Mouse (Mus musculus): ENCODE results near the gene Mapkap1.
"Not testable (repeated sequence)": the region's sequence is repeated elsewhere in the genome, so short reads cannot be mapped to it uniquely, and the experiment has no call there.

Gene Mapkap1

GRCm38 (mm10) chr2:34436321-34436720 is 29.8 kb downstream of the Mapkap1 start:
- no peak for DNase-seq

- no peak for DNase-seq
Measured at GRCm38 (mm10) chr2:34448756-34449155, 42.2 kb downstream of the Mapkap1 start.

- DNase-seq = no peak
Measured at GRCm38 (mm10) chr2:34462490-34462889, 55.9 kb downstream of the Mapkap1 start.

GRCm38 (mm10) chr2:34468559-34469141 is 62.1 kb downstream of the Mapkap1 start:
- DNase-seq = no peak

- DNase-seq = no peak
Measured at GRCm38 (mm10) chr2:34469324-34469723, 62.8 kb downstream of the Mapkap1 start.

GRCm38 (mm10) chr2:34473775-34474174 is 67.2 kb downstream of the Mapkap1 start:
- DNase-seq = no peak

- DNase-seq = no peak
Measured at GRCm38 (mm10) chr2:34481401-34481800, 74.8 kb downstream of the Mapkap1 start.

- DNase-seq = no peak
Measured at GRCm38 (mm10) chr2:34482102-34482501, 75.5 kb downstream of the Mapkap1 start.

- DNase-seq = no peak
Measured at GRCm38 (mm10) chr2:34482531-34482930, 76.0 kb downstream of the Mapkap1 start.

GRCm38 (mm10) chr2:34487281-34487680 is 80.7 kb downstream of the Mapkap1 start:
- no peak for DNase-seq

- no peak for DNase-seq
Measured at GRCm38 (mm10) chr2:34503975-34504730, 97.6 kb downstream of the Mapkap1 start.

- not testable (repeated sequence) for DNase-seq
Measured at GRCm38 (mm10) chr2:34506162-34506561, 99.6 kb downstream of the Mapkap1 start.

- no peak for DNase-seq
Measured at GRCm38 (mm10) chr2:34509856-34510255, 103.3 kb downstream of the Mapkap1 start.

- DNase-seq = no peak
Measured at GRCm38 (mm10) chr2:34515263-34515662, 108.7 kb downstream of the Mapkap1 start.

GRCm38 (mm10) chr2:34518083-34518482 is 111.5 kb downstream of the Mapkap1 start:
- DNase-seq = no peak

GRCm38 (mm10) chr2:34518526-34518925 is 112.0 kb downstream of the Mapkap1 start:
- no peak for DNase-seq

GRCm38 (mm10) chr2:34519525-34519924 is 113.0 kb downstream of the Mapkap1 start:
- peak; percentile 40 for DNase-seq

GRCm38 (mm10) chr2:34521384-34521783 is 114.8 kb downstream of the Mapkap1 start:
- no peak for DNase-seq

- no peak for DNase-seq
Measured at GRCm38 (mm10) chr2:34526527-34527371, 120.2 kb downstream of the Mapkap1 start.

- no peak for DNase-seq
Measured at GRCm38 (mm10) chr2:34528491-34528890, 121.9 kb downstream of the Mapkap1 start.

- DNase-seq = peak; percentile 15
Measured at GRCm38 (mm10) chr2:34530042-34530441, 123.5 kb downstream of the Mapkap1 start.

- DNase-seq = no peak
Measured at GRCm38 (mm10) chr2:34531801-34532298, 125.3 kb downstream of the Mapkap1 start.

- DNase-seq = no peak
Measured at GRCm38 (mm10) chr2:34532394-34532793, 125.8 kb downstream of the Mapkap1 start.

Measured in thymus, postnatal 25 days (tissue).